Mouse (Mus musculus): ENCODE data around the gene Csta1. TPM values are rescaled to one million over a fixed set of nuclear protein-coding genes. Genes with fewer than 3 reads are reported as not detected.
"Not testable (repeated sequence)": the region's sequence is repeated elsewhere in the genome, so short reads cannot be mapped to it uniquely, and the experiment has no call there.

Gene Csta1
- polyA plus RNA-seq (2015; fragmentation: Nextera tagmentation; extraction: Ambion mirVana), result 0.12 and 2.3 TPM in 2 replicates

DNA sequence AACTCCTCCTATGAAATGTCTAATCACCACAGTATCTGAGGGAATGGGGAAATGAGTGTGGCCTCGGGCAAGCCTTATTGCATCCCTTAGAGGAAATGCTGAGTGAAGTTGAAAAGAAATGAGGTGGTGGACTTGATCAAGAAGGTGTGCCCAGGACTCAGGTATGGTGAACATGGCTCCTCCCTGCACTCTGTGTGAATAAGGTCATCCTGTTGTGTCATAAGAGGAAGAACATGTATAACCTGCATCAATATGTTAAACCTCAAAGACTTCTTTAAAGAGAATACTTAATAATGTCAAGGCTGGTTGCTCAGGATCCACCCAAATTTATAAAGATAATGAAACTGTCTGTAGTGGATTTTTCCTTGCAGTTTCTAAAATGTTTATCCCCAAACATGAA lies at the start of gene Csta1:
Gene Csta1, minus strand, starts transcription at position 101 of the 400 bp plus-strand sequence.
- DNase-seq (ENCODE audit: low spot score), result no peak

DNA sequence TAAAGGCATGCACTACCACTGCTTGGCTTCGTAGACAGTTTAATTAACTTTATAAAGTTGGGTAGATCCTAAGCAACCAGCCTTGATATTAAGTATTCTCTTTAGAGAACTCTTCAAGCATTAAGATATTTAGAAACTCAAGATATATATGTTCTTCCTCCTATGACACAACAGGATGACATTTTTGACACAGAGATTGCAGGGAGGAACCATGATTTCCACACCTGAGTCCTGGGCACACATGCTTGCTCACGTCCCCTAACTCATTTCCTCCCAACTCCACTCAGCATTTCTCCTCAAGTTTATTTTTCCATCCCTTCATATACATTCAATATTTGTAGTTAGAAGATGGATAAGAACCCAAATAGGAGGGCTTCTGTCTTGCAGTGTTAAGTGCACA lies 48.9 kb upstream of the Csta1 start:
- DNase-seq (ENCODE audit: low spot score), result no peak

DNA sequence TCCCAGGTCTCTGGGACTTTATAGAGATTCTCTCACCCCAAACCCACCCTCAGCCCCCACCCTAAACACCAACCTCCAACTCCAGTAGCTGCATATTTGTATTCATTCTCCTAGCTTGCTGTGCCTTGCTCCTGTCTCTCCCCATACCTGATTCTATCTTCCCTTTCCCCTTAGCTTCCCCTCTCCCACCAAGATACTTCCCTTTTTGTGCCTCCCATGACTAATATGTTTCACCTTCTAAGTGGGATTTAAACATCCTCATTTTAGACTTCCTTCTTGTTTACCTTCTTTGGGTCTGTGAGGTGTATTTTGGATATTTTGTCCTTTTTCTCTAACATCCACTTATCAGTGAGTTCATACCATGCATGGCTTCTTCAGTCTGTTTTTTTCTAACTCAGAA lies 45.1 kb upstream of the Csta1 start:
- no peak for DNase-seq (ENCODE audit: low spot score)

DNA sequence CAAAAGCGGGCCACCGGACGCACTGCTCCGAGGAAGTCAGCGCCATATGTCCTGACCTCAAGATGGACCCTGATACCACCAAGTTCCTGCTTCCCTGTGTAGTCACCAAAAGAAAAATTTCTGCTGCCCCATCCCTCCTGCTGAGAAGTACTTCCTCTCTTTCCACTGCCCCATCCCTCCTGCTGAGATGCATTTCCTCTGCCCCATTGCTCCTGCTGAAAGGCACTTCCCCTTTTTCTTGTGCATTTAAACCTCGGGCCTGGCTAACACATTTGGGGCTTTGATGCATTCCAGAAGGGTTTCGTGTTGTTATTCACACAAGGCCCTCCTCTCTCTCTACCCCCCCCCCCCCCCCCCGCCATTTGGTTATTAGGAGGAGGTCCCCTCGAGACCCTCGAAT lies 36.8 kb upstream of the Csta1 start:
- DNase-seq (ENCODE audit: low spot score), result not testable (repeated sequence)

DNA sequence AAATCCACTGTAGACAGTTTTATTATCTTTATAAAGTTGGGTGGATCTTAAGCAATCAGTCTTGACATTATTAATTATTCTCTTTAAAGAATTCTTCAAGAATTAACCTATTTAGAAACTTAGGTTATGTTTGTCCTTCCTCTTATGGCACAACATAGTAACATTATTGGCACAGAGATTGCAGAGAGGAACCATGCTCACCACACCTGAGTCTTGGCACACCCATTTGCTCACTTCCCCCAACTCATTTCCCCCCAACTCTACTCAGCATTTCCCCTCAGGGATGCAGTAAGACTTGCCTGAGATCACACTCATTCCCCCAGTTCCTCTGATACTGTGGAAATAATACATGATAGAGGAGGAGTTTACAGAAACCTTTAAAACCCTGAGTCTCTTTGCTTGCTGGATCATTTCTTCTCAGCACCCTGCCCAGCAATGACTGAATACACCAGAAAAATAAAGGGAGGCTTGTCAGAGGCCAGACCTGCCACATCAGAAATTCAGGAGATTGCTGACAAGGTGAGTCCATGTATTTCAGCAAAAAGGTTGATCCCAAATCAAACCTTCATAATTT lies 25.4 kb upstream of the Csta1 start, which contains the start of gene Stfa2l1:
Gene Stfa2l1, plus strand, starts transcription at position 410 of the 574 bp plus-strand sequence.
- no peak for DNase-seq (ENCODE audit: low spot score)

DNA sequence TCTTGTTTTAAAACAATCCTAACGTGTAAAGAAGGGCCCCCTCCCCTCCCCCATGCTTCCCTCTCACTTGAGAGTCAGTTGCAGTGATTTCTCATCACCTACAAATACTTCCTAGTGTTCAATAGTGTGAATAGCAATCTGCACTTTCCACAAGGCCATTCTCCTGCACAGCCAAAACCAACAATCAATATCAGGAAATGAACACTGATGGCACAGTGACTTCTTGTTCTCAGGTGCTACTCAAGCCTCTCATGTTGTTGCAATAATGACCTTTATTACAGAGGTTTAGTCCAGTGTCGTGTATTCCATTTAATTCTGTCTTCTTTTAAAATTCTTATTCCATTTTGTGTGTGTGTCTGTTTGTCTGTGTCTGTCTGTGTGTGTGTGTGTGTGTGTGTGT lies 7.2 kb upstream of the Csta1 start:
- no peak for DNase-seq (ENCODE audit: low spot score)

DNA sequence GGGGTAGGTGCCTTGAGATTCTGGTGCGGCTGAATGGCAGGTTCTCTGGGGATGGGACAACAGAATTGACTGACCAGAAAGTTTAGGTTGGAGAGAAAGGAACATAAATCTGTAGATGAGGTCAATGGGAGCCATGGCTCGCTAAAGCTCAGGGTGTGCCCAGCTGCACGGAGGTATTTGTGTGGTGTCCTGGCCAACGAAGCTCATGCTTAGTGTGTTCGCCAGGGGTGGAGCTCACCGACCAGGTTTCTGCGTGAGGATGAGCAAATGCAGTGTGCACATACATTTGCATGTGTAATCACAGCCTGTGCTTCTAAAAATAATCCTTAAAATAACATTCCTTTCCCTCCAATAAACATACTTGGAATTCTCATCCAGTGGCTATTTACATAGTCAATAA lies 2.9 kb downstream of the Csta1 start:
- no peak for DNase-seq (ENCODE audit: low spot score)

DNA sequence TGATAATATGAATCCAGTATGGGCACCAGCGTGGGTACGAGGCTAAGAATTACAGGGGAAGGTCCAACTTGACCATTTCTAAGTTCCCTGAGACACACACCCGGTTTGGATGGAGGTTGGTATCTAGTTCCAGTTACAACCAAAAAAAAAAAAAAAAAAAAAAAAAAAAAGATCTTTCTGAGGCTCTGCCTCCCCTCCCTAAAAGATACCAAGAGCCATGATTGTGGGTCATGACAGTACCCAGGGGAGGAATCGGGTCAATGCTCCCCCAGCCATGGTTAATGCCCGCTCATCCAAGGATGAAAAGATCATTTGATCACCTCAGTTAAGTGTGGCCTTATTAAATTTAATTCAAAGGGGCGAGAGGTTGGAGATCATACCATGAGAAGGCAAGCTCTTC lies 15.3 kb downstream of the Csta1 start:
- DNase-seq (ENCODE audit: low spot score), result not testable (repeated sequence)

DNA sequence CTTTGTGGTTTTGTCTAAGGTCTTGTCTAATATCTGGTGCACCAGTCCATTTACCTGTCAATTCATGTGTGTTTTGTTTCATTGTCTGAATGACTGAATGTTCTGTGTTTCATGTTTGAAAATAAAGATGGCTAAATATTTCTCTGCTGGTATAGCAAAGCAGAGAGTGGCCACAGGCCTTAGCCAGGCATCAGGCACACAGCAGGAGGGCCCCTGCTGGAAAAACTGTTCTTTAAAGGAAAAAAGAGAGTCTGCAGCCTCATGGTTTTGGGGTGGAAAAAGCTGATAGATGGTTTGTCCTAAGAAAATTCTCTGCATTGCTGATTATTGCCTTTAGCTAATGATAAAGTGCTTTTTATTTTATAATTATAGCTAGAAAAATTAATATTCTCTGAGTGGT lies 19.6 kb downstream of the Csta1 start:
- DNase-seq (ENCODE audit: low spot score), result not testable (repeated sequence)

DNA sequence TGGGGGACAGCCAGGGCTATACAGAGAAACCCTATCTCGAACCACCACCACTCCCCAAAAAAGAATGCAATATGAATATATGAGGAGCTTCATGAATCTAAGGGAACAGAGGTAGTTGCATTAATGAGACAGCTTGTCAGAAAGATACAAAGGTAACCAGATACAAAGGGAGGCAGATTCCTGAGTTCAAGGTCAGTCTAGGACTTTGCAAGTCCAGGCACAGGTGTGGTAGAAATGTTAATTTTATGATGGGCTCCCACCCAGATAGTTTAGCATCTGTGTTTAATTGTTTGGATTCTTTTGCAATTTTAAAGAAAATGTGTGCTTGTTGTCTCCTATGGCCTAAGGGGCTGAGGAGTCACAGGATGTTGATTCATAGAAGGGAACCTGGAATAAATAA lies 28.8 kb downstream of the Csta1 start:
- DNase-seq (ENCODE audit: low spot score), result no peak

DNA sequence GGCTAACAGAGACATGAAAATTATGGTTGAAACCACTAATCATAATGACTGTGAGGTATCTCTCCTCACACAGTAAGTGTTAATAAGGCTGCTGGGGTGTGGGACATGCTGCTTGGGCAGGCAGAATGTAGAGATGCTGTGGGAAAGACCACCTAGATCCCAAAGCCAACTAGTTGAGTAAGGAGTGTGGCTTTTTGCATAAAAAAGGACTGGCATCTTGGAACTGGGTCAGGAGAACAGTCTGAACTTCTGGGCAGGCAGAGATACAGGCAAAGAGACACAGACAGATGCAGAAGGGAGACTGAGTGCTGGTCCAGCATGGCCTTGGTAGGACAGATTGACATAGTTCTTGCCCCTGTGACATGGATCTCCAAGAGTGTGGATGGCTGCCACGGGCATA lies 29.5 kb downstream of the Csta1 start:
- no peak for DNase-seq (ENCODE audit: low spot score)

DNA sequence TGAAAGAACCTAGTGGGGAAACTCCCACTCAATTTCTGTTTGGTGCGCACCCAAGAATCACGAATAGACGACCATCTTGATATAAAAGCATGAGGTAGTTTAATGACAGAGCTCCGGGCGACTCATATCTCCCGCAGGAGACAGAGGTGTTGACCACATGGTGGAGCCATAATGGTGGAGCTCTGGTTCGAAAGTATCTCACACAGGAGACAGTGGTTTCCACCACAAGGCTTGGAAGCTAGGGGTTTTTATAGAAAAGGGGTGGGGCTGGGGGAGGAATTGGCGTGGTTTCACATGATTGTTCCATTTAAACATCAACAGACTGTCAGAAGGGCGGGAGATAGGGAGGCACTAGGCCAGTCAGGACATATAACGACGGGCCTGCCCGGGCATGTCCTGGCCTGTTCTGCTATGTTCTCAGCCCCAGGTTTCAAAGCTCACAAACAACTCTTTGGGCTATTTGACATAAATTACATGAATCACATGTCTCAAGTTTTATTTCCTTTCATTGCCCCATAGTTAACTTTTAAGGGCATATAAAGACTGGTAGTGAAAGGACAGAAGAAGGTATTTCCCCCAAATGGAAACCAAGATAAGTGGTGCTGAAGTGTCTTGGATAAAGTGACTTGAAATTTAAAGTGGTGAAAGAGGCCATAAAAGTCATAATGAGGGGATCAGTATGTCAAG lies 33.1 kb downstream of the Csta1 start:
- not testable (repeated sequence) for DNase-seq (ENCODE audit: low spot score)

DNA sequence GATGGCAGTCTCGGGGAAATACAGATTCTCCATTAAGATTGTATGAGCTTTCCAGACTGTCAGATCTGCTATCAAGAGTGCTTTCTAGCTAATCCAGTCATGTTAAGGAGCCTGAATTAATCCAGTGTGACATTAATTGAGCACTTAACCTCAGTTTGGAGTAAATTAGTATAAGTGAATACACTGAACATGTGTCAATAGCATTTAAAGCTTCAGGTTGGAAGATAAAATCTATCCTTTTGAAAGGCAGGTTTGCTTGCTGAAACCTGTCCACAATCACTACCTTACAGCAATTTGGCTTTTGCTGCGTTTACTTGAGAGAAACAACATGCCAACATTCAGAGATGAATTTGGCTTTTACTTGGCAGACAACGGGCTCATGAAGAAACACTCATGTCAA lies 37.0 kb downstream of the Csta1 start:
- DNase-seq (ENCODE audit: low spot score), result no peak

DNA sequence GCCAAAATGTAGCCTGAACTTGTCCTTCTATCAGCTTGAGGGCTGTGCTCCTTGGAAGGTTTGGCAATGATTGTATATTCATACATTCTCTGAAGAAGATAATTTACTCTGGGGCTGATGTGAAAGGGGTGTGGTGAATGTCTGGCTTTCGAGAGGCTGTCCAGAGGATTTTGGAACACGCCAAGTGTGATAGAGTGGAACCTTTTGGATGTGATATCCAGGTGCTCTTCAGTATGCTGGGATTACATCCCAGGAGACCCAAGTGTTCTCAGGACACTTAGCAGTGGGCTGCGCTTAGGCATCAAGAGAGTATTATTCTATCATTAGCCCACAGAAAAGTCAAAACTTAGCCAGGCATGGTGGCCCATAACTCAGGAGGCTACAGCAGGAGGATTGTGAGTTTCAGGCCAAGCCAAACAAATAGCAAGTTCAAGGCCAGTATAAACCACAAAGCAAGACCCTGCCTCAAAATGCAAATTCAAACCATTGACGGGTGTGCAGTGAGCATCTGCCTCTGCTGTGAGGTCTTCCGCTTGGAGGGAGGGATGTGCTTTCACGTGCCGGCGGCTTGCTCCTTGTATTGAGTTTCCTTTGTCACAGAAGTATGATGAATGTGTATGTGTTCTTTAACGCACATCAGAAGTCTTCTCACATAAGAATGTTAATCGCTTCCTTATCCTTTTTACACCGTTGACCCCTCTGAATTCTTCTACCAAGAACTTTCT lies 40.1 kb downstream of the Csta1 start:
- DNase-seq (ENCODE audit: low spot score), result no peak

DNA sequence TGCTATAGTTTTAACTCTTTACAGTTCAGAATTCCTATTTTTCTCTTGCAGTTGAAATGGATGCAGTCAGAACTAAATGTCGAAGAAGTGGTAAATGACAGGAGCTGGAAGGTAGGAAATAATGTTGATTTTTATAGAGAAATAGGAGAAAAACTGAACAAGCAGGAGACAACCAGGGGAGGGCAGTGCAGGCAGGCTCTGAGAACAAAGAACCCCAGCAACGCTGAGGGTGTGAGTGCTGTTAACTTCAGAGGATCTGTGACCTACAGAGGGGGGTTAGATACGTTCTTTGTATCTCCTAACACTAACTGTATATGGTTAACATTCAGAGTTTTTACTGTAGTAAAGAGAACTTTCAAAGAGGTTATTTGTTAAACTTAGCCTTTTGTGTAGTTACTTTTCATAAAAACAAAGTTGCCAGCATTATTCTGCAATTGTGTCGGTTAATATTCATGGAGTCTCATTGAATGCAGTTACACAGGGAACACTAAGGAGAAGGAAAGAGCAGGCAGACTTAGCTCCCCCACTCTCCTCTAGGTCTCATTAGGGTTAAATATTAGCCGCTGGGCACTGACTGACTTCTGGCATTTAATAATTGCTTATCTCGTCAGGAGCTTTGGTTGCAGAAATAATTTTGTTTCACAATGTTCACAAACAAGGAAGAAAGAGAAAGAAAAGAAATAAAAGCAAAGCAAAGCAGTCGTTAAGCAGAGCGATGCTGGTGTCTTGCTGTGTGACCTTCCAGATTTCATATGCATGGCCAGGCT lies 41.0 kb downstream of the Csta1 start:
- no peak for DNase-seq (ENCODE audit: low spot score)

DNA sequence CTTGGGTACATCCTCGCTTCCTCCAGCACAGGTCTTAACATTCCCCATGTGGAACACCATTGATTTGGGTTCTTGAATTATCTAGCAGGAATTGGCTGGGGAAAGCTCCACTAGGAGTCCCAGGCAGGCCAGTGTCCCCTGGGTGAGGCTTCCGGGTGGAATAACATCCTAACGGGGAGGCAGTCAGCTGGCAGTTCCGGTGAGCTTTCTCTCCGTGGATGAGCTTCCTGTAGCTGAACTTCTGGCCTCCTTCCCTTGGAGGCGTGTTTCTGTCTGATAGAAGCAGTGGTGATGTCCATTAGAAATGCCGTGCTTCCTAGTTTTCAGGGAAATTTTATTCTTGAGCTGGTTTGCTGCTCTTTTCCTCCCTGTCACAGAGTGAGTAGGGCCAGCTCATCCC lies 42.0 kb downstream of the Csta1 start:
- DNase-seq (ENCODE audit: low spot score), result no peak

DNA sequence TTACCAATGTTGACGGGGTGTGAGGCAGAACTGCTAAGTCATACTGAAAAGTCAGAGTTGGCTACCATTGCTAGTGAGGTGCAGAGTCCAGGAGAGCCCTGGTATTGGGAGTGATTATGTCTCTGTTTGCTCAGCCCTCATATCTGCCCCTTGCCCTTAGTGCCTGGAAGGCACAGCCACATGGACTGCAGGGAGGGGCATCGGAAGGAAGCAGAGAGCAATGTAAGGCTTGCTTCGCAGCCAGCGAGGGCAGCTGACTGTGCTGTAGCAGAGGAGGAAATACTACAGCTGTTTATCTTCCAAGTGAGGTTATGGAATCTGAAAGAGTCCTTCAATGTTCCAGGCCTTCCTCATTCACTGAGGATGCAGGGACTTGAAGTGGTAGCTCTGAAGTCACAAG lies 43.2 kb downstream of the Csta1 start:
- no peak for DNase-seq (ENCODE audit: low spot score)

DNA sequence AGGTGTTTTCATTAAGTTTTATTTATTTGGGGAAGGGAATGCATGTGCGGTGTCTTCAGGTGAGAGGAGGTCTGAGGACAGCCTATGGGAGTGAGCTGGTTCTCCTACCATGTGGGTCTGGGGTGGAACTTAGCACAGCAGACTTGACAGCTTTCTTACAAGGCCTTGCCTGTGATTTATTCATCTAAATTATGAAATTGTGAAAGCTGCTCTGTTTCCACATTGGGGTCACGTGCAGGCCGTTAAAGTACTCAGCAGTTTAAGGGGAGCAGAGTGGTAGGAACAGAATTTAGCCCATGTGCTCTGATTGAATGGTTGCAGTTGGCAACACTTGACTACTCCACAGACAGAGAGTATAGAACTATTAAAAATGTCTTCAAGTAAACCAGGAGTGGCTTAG lies 51.1 kb downstream of the Csta1 start:
- DNase-seq (ENCODE audit: low spot score), result no peak

DNA sequence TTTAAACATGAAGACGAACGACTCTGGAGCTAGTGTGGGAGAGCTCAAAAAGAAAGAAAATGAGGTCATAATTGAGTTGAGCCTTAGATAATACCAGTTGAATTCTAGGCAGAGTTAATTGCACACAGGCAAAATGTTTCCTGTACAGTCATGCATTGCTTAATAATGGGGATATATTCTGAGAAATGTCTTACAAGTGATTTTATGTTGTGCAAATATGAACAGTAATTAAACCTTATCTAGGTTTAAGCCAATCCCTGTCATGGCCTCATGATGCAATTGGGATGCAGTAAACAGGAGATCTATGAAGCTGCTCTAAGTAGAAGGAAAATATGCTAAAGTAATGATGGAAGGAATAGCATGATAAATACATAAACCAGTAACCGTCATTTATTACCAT lies 56.3 kb downstream of the Csta1 start:
- no peak for DNase-seq (ENCODE audit: low spot score)

DNA sequence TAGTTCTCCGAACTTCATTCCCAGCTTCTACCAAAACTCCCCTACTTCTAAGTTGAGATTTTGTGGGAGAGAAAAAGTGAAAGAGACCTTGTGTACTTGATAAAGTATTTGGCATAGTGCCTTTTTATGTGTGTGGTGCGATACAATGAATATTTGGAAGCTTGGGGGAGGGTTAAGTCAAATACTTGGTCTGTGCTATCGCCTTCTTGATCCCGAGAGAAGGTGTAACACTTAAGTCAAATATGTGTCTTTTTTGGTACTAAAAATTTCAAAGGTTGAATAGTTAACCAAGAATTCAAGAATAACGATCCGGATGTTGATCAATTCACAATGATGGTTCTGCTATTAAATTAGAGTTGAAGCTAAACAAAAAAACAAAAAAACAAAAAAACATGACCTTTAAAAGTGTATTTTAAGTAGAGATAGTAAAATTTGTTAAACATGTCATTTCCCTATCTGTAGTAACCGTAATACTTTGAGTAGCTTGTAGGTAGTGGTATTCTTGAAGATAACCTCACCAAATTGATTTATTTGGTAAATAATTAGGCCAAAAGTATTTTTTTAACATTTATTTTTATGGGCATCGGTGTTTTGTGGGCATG lies 58.5 kb downstream of the Csta1 start:
- DNase-seq (ENCODE audit: low spot score), result no peak

All from thymus, postnatal 0 days (tissue).